Mouse (Mus musculus): Measurements from ENCODE around the gene Sez6.

- TF ChIP-seq CTCF (conservative IDR thresholded peaks at IDR 0.05 in 1 of 2, IDR thresholded peaks at IDR 0.05 in 1 of 2; ENCODE audit: low read depth in 2 of 2, low read length in 2 of 2) (no peak), ZKSCAN1 (IDR thresholded peaks at IDR 0.05; ENCODE audit: borderline replicate concordance, low read depth, low read length) (no peak), JUND (conservative IDR thresholded peaks at IDR 0.05; ENCODE audit: low read depth, low read length) (no peak), POLR2A (IDR thresholded peaks at IDR 0.05; ENCODE audit: low read depth, low read length) (no peak), E2F4 (IDR thresholded peaks at IDR 0.05; ENCODE audit: insufficient replicate concordance, low read depth, low read length) (no peak), BHLHE40 (IDR thresholded peaks at IDR 0.05; ENCODE audit: low read depth, low read length) (no peak), MEF2A (IDR thresholded peaks at IDR 0.05; ENCODE audit: borderline replicate concordance, low read depth, low read length) (no peak), ZC3H11A (IDR thresholded peaks at IDR 0.05; ENCODE audit: low read depth, low read length) (no peak), SMC3 (IDR thresholded peaks at IDR 0.05; ENCODE audit: low read depth, low read length) (no peak), NRF1 (IDR thresholded peaks at IDR 0.05; ENCODE audit: low read depth, low read length) (no peak), ELF1 (IDR thresholded peaks at IDR 0.05; ENCODE audit: low read depth, low read length) (no peak)
These were observed 35.4 kb downstream of the Sez6 start for GRCm38 (mm10) chr11:77966037-77966391.
